Mouse (Mus musculus) stomach, postnatal 0 days (tissue): ENCODE data around the gene Tef.

Source experiments
- CTCF ChIP-seq: IDR thresholded peaks from 2 replicates; pipeline ENCODE4 v1.5.1; 2016; ENCODE audit warnings: antibody characterized with exemption, low read depth, mild to moderate bottlenecking, moderate library complexity
- EP300 ChIP-seq: optimal IDR thresholded peaks from 2 replicates; pipeline ENCODE3; 2016; ENCODE audit warnings: antibody characterized with exemption

DNA sequence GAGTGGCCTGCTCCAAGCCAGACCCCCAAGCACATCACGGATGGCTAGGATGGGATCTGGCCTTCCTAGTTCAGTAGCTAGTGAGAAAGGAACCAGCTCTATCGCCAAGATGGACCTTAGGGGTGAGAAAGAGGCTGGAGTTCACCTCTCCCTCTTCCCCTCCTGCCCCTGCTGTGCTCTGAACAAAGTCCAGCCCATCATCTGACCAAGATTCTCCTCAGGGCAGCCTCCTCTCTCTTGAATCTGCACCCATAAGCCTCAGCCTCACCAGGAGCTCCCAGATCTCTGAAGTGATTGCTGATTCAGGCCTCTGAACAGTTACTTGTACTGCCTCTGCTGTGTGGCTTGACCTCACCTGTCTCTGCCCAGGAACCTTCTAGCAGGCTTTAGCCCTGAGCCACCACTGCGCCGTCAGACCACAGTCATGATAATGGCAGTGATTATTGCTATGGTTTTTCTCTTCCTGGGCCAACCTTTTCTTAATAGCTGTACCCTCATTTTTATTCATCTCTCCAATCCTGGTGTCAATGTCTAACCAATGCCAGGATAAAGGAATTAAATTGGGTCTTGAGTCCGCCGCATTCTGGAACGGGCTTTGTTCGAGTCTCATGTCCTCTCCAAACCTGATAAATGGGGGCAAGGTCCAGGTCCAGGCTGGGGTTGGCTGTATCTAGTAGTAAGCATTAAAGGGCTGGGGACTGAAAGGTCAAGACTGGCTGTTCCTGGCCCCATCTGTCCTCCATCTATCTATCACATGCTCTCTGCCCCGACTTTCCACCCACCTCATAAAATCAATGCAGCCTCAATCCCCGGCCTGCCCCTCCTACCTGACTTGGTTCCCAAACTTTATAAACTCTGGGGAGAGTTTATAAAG is 33.0 kb downstream of the Tef start:
- TF ChIP-seq CTCF (no peak), EP300 (no peak)
